Mouse (Mus musculus): Measurements from ENCODE around the gene Rplp1. TPM values are rescaled to one million over a fixed set of nuclear protein-coding genes. Genes with fewer than 3 reads are reported as not detected.

Rplp1 gene
- polyA plus RNA-seq (2015; fragmentation: Nextera tagmentation; extraction: Ambion mirVana): 834 and 862 TPM in 2 replicates

- H3K4me2 ChIP-seq: peak within 1 kb of the TSS; percentile 74
- H3K4me3 ChIP-seq: peak within 1 kb of the TSS; percentile 70
- peaks cover 19% of the 10 kb centered on the region for H3K4me1 ChIP-seq (replicated peaks)
- ATAC-seq (replicated peaks; ENCODE audit: insufficient number of reproducible peaks, insufficient read depth, low FRiP score, low read depth): peak; percentile 96
- H3K9me3 ChIP-seq (replicated peaks): no peaks in the 10 kb centered on the region
- H3K9ac ChIP-seq: peak within 1 kb of the TSS; percentile 92
- H3K36me3 ChIP-seq: peaks cover 34% of the 10 kb centered on the region
- under 1% methylated on average over 70 of the region's 70 CpGs for WGBS
- peak within 1 kb of the TSS; percentile 98 for H3K27ac ChIP-seq
- H3K27me3 ChIP-seq: no peaks in the 10 kb centered on the region
These were observed at the start of gene Rplp1 for GRCm38 (mm10) chr9:61914203-61914916. TSS of gene Rplp1 (minus strand) at chr9:61914542.

- no peaks in the 10 kb centered on the region for H3K9me3 ChIP-seq (replicated peaks)
These were observed 49.0 kb upstream of the Rplp1 start for GRCm38 (mm10) chr9:61963356-61963755.

GRCm38 (mm10) chr9:61961181-61961580 is 46.8 kb upstream of the Rplp1 start:
- Histone ChIP-seq H3K27ac (no peak overlapping the region), H3K4me1 (replicated peaks) (peaks cover 11% of the 10 kb centered on the region; the same call in 1 of the 2 replicates), H3K36me3 (no peaks in the 10 kb centered on the region), H3K9me3 (replicated peaks) (no peaks in the 10 kb centered on the region), H3K27me3 (no peaks in the 10 kb centered on the region), H3K4me3 (no peak overlapping the region), H3K9ac (no peak overlapping the region), H3K4me2 (no peak overlapping the region)
- ATAC-seq (replicated peaks; ENCODE audit: insufficient number of reproducible peaks, insufficient read depth, low FRiP score, low read depth): no peak
- 79% methylated on average over 4 of the region's 4 CpGs for WGBS

More at GRCm38 (mm10) chr9:61963356-61963755, 49.0 kb upstream of the Rplp1 start:
- no peak overlapping the region for H3K4me3 ChIP-seq
- 55% methylated on average over 6 of the region's 6 CpGs for WGBS
- H3K4me1 ChIP-seq (replicated peaks): peaks cover 11% of the 10 kb centered on the region; the same call in 1 of the 2 replicates
- no peak overlapping the region for H3K4me2 ChIP-seq
- no peaks in the 10 kb centered on the region for H3K36me3 ChIP-seq
- ATAC-seq (replicated peaks; ENCODE audit: insufficient number of reproducible peaks, insufficient read depth, low FRiP score, low read depth): no peak
- H3K27ac ChIP-seq: no peak overlapping the region
- H3K9ac ChIP-seq: no peak overlapping the region
- no peaks in the 10 kb centered on the region for H3K27me3 ChIP-seq

- ATAC-seq (replicated peaks; ENCODE audit: insufficient number of reproducible peaks, insufficient read depth, low FRiP score, low read depth): no peak
These were observed 46.4 kb upstream of the Rplp1 start for GRCm38 (mm10) chr9:61960753-61961152.

GRCm38 (mm10) chr9:61959921-61960569 is 45.7 kb upstream of the Rplp1 start:
- H3K9ac ChIP-seq: no peak overlapping the region
- H3K4me2 ChIP-seq: no peak overlapping the region
- no peaks in the 10 kb centered on the region for H3K36me3 ChIP-seq
- no peak overlapping the region for H3K4me3 ChIP-seq
- H3K27ac ChIP-seq: peak overlapping the region; percentile 6; the same call in 1 of the 2 replicates
- ATAC-seq (replicated peaks; ENCODE audit: insufficient number of reproducible peaks, insufficient read depth, low FRiP score, low read depth): no peak
- H3K27me3 ChIP-seq: no peaks in the 10 kb centered on the region
- WGBS: 83% methylated on average over 1 of the region's 1 CpGs
- H3K9me3 ChIP-seq (replicated peaks): no peaks in the 10 kb centered on the region
- H3K4me1 ChIP-seq (replicated peaks): peaks cover 9% of the 10 kb centered on the region; the same call in 1 of the 2 replicates

More at GRCm38 (mm10) chr9:61960753-61961152, 46.4 kb upstream of the Rplp1 start:
- no peaks in the 10 kb centered on the region for H3K36me3 ChIP-seq
- H3K27me3 ChIP-seq: no peaks in the 10 kb centered on the region
- no peak overlapping the region for H3K9ac ChIP-seq
- H3K4me3 ChIP-seq: no peak overlapping the region
- no peaks in the 10 kb centered on the region for H3K9me3 ChIP-seq (replicated peaks)
- H3K4me2 ChIP-seq: no peak overlapping the region
- peak overlapping the region; percentile 6; the same call in 1 of the 2 replicates for H3K27ac ChIP-seq
- 34% methylated on average over 5 of the region's 5 CpGs for WGBS
- H3K4me1 ChIP-seq (replicated peaks): peaks cover 9% of the 10 kb centered on the region; the same call in 1 of the 2 replicates

- no peaks in the 10 kb centered on the region for H3K27me3 ChIP-seq
- ATAC-seq (replicated peaks; ENCODE audit: insufficient number of reproducible peaks, insufficient read depth, low FRiP score, low read depth): no peak
These were observed 40.4 kb upstream of the Rplp1 start for GRCm38 (mm10) chr9:61954707-61955106.

GRCm38 (mm10) chr9:61952241-61952640 is 37.9 kb upstream of the Rplp1 start:
- Histone ChIP-seq H3K4me3 (no peak overlapping the region), H3K27ac (no peak overlapping the region), H3K9me3 (replicated peaks) (no peaks in the 10 kb centered on the region), H3K4me1 (replicated peaks) (peaks cover 6% of the 10 kb centered on the region), H3K9ac (no peak overlapping the region), H3K4me2 (no peak overlapping the region), H3K27me3 (no peaks in the 10 kb centered on the region), H3K36me3 (no peaks in the 10 kb centered on the region)
- WGBS: 43% methylated on average over 7 of the region's 7 CpGs
- ATAC-seq (replicated peaks; ENCODE audit: insufficient number of reproducible peaks, insufficient read depth, low FRiP score, low read depth): no peak

More at GRCm38 (mm10) chr9:61954707-61955106, 40.4 kb upstream of the Rplp1 start:
- Histone ChIP-seq H3K9ac (no peak overlapping the region), H3K4me1 (replicated peaks) (no peaks in the 10 kb centered on the region), H3K4me2 (no peak overlapping the region), H3K4me3 (no peak overlapping the region), H3K36me3 (no peaks in the 10 kb centered on the region), H3K27ac (no peak overlapping the region), H3K9me3 (replicated peaks) (no peaks in the 10 kb centered on the region)

GRCm38 (mm10) chr9:61947402-61948346 is 33.3 kb upstream of the Rplp1 start:
- Histone ChIP-seq H3K27me3 (no peaks in the 10 kb centered on the region), H3K9me3 (replicated peaks) (no peaks in the 10 kb centered on the region), H3K4me3 (peak overlapping the region; percentile 85), H3K27ac (peak overlapping the region; percentile 59; the same call in 1 of the 2 replicates), H3K4me2 (peak overlapping the region; percentile 98), H3K4me1 (replicated peaks) (peaks cover 17% of the 10 kb centered on the region), H3K9ac (peak overlapping the region; percentile 22; the same call in 1 of the 2 replicates), H3K36me3 (no peaks in the 10 kb centered on the region)
- ATAC-seq (replicated peaks; ENCODE audit: insufficient number of reproducible peaks, insufficient read depth, low FRiP score, low read depth): peak; percentile 76
- 6% methylated on average over 24 of the region's 24 CpGs for whole genome bisulfite sequencing

- no peaks in the 10 kb centered on the region for H3K36me3 ChIP-seq
- peak within 1 kb of the TSS; percentile 65 for H3K27ac ChIP-seq
- peaks cover 19% of the 10 kb centered on the region for H3K4me1 ChIP-seq (replicated peaks)
- H3K9me3 ChIP-seq (replicated peaks): no peaks in the 10 kb centered on the region
- H3K4me2 ChIP-seq: peak within 1 kb of the TSS; percentile 98
- ATAC-seq (replicated peaks; ENCODE audit: insufficient number of reproducible peaks, insufficient read depth, low FRiP score, low read depth): peak; percentile 94
- no peaks in the 10 kb centered on the region for H3K27me3 ChIP-seq
- under 1% methylated on average over 44 of the region's 44 CpGs for WGBS
- peak within 1 kb of the TSS; percentile 85 for H3K4me3 ChIP-seq
- H3K9ac ChIP-seq: peak within 1 kb of the TSS; percentile 79
These were observed 32.5 kb upstream of the Rplp1 start, which contains the start of gene Kif23 for GRCm38 (mm10) chr9:61946623-61947401. TSS of gene Kif23 (minus strand) at chr9:61946774.

GRCm38 (mm10) chr9:61945973-61946611 is 31.8 kb upstream of the Rplp1 start:
- WGBS: under 1% methylated on average over 38 of the region's 38 CpGs
- H3K4me3 ChIP-seq: peak overlapping the region; percentile 85
- H3K4me2 ChIP-seq: peak overlapping the region; percentile 98
- peak overlapping the region; percentile 65 for H3K27ac ChIP-seq
- H3K9me3 ChIP-seq (replicated peaks): no peaks in the 10 kb centered on the region
- peaks cover 25% of the 10 kb centered on the region for H3K4me1 ChIP-seq (replicated peaks)
- H3K27me3 ChIP-seq: no peaks in the 10 kb centered on the region
- H3K9ac ChIP-seq: peak overlapping the region; percentile 79
- no peaks in the 10 kb centered on the region for H3K36me3 ChIP-seq
- peak; percentile 72 for ATAC-seq (replicated peaks; ENCODE audit: insufficient number of reproducible peaks, insufficient read depth, low FRiP score, low read depth)

Data from heart, embryonic 15.5 days (tissue).